Mouse (Mus musculus) MEL-GATA-1-ER (cell line): ENCODE results near the gene Epb41l2.

Source experiments
- DNase-seq: peaks from one replicate; pipeline ENCODE4 v3.0.0-alpha.2; 2012; ENCODE audit warnings: low read depth; ENCODE audit errors: extremely low read depth

The Epb41l2 gene

DNA sequence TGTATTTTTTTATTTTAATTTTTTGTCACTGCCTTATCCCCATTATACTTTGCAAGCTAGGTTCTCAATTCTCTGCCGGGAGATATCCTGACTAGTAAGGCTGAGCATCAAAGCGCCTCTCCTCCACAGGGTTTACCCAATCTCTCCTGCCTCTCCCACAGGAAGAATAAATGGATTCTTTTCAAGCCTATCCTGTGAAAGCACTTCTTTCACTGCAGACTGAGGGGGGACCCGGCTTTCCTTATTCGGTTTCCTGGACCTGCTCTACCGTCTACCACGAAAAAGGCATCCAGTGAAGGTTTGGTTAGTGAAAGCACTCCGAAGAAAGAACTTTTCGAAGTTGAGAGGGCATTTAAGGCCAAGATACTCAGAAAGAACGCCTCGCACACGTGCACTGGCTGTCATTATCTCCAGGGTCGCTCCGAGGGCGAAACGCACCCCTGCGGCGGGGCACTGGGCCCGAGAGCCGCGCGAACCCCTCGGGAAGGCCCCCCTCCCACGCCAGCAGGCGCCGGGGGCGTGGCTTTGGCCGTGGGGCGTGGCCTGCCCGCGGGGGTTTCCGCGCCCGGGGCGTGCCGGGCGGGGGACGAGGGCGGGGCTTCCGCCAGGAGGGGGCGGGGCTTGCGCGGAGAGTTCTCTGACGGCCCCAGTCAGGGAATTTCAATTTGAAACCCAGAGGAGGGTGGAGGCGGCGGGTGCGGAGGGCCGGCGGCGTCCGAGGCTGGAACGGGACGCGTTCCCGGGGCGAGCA lies at the start of gene Epb41l2:
Epb41l2 (plus strand) TSS at position 591 of the 751 bp plus-strand sequence.
- peak; percentile 43 for DNase-seq

DNA sequence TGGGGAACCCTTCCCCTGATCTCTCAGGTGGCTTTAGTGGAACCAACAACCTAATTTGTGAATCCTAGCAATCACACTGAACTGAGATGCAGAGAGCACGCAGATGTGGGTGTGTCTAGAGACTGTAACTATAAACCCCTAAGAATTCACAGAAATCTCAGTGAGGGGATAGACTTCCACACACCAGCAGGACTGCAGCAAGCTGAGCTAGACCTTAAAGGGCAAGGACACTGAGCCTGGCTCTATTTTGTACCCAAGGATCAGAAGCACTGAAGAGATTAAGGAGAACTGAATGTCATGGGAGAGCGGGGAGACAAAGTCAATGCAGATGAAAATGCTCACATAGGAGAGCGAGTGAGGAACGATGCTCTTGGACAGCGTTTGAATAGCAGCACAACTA lies 49.6 kb upstream of the Epb41l2 start:
- no peak for DNase-seq

DNA sequence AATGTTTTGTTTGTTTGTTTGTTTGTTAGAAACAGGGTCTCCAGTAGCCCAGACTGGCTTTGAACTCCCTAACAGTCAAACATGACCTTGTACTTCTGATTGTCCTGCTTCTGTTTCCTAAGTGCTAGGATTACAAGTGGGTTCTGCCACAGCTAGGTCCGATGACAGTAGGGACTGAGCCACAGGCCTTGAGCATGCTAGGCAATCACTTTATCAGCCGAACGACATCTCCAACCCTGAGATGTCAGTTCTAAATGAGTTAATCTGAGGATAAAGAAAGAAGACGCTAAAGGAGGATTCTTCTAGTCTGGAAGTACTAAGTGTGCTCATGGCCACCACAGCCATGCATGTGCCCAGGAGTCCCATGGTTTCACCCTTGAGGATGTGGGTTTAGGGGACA lies 48.9 kb upstream of the Epb41l2 start:
- DNase-seq = no peak

DNA sequence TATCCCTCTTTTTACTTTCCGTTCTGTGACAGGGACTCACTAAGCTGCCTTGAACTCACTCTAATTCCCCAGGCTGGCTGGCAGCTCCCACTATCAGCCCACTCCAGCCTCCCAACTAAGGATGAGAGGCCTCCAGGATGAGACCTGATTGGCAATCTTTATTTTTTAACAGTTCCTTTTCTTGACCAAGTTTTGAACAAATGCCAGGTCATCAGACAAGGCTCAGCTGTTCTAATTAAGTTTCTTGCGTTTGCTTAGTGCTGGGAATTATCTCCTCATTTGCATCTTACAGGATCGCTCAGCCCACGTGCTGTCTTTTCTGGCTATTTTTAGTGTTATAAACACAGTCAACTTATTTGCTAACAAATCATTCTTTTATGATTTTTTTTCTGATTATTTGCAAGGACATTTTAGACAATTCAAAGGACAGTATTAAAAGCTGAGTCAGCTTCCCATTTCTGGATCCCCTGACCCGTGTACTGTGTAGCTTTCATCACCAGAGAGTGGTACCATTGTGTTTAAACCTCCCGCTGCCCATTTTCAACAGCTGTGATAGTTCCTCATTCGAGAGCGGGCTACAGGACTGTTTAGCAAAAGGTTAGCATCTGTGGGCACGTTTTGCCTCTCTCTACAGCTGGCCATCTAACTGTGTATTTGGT lies 47.9 kb upstream of the Epb41l2 start:
- DNase-seq = no peak

DNA sequence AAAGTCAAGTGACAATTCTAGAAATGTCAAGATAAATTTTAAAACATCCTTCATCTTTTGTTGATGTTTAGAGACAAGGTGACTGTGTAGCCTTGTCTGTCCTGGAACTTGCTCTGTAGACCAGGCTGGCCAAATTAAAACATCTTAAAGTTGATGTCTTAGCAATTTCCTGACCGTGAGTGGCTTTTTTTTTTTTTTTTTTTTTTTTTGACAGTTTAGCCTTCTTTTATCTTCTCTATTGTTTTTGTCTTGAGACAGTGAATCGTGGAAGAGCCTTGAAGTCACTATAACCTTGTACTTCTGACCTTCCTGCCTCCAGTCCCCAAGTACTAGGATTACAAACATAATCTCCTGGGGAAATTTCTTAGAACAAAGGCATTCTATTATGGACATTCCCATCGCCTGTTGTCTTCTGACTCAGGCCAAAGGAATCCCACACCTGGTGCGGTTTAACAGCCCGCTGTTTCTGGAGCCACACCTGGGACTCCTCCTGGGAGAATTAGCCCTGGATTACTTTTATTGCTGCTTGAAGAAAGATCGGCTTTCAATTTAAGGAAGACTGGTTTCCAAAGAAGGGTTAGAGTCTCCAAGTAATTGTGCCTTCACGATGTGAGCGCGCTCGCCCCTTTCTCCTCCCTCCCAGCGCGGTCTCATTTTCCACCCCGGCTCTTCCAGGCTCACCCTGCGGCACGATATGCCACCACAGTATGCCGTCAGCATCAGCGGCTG lies 45.6 kb upstream of the Epb41l2 start:
- DNase-seq = no peak

DNA sequence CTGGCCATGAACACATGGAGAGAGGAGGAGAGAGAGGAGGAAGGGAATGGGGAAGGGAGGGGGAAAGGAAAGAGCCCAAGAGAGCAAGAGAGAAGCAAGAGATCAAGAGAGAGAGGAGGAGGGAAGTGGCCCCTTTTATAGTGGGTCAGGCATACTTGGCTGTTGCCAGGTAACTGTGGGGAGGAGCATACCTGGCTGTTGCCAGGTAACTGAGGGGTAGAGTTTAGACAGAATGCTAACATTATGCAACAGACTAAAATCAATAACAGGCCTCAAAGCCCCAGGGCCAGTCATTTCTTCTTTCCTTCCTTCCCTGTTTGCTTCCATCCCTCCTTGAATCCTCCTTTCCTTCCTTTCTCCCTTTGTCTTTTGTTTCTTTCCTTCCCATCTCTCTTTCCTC lies 41.9 kb upstream of the Epb41l2 start:
- DNase-seq = no peak

DNA sequence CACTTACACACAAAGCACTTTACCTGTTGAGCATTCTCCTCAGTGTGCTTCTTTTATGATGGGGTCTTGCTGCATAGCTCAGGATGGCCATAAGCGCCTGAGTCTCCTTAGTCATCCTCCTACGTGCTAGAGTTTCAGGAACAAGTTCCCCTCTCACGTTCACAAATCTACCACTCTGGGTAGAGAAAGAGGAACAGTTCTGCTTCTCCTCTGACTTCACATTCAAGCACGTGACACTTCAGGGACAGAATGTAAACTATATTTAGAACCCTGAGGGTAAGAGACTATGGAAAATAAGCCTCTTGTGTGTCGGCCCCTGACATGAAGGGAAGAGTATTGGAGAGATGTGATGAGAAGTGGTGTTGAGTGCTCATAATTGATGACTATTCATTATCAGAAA lies 41.2 kb upstream of the Epb41l2 start:
- peak; percentile 81 for DNase-seq

- DNase-seq = no peak
Measured at GRCm38 (mm10) chr10:25319531-25319930, 40.1 kb upstream of the Epb41l2 start.

GRCm38 (mm10) chr10:25321198-25321597 lies 38.4 kb upstream of the Epb41l2 start:
- no peak for DNase-seq

DNA sequence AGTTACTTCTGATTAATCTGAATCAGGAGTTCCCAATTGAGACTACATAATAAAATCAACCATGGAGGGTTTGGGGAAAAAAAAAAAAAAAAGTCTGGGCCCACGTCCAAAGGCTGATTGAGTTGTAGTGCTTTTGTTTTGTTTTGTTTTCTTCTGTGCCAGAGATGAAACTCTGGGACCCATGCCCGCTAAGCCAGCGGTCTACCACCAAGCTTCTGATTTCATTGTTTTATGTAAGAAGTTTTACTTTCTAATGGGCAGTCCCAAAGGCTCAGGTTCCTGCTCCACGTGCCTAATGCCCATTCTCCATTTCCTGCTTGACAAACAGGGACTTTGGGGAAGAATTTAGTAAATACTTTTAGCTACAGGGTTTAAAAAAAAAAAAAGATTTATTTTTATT lies 33.9 kb upstream of the Epb41l2 start:
- DNase-seq = no peak

DNA sequence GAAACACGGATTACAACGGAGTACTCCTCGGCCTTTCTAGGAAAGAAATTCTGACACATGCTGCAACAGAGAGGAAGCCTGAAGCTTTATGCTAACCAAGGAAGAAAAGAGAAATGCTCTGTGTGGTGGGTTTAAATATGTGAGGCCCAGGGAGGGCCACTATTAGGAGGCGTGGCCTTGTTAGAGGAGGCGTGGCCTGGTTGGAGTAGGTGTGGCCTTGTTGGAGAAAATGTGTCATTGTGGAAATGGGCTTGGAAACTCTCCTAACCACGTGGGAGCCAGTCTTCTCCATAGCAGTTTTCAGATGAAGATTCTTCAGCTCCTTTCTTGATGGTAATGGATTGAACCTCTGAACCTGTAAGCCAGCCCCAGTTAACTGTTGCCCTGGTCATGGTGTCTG lies 32.1 kb upstream of the Epb41l2 start:
- DNase-seq = no peak

- DNase-seq = no peak
Measured at GRCm38 (mm10) chr10:25330094-25330493, 29.5 kb upstream of the Epb41l2 start.

DNA sequence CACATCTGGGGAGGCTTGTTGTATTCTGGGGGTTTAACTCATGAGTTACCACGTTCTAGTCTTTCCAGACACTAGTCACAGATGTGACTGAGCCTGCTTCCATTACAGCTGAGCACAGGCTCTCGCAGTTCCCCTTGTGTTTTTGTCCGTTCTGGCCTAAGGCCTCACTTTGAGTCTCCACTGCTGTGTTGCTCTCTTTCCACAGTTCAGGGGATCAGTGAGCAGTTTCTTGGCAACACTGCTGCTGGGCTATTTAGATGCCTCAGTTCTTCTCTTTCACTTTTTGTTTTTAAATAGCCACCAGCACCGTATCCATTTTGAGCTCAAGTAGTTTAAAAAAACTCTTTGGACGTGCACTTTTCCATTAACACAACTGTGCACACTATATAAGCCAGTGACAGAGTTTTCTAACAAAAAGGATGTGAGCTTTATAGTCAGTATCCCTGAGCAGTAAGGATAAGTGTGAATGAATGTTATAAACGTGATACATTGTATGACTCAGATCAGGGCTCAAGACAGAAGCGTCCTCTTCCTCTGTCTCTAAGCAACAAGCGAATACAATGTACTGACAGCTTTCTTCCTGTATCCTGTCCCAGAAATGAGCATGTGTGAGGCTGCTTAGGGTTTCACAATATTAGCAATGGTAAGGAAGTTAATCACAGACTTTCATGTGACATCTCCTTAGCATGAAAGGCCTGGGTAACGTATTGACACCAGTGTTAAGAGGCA lies 28.1 kb upstream of the Epb41l2 start:
- DNase-seq = no peak

- no peak for DNase-seq
Measured at GRCm38 (mm10) chr10:25333390-25334079, 26.1 kb upstream of the Epb41l2 start.

- no peak for DNase-seq
Measured at GRCm38 (mm10) chr10:25340675-25341074, 18.9 kb upstream of the Epb41l2 start.

DNA sequence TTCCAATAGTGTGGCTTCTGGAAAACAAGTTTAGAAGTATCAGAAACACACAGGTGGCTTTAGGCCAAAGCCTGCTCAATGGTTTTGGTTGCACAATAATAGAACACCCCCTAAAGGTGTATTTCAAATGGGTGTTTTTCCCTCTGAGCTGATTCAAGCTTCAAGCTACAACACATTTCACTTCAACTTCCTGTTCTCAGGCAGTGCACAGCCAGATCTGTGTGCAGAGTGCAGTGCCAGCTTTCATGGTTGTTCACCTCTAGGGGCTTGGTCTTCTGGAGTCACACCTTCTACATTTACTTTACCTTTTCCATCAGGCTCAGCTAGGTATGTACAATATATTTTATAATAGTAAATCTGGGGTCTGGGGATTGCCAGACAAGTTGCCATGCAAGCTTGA lies 16.8 kb upstream of the Epb41l2 start:
- no peak for DNase-seq

GRCm38 (mm10) chr10:25353941-25354340 lies 5.7 kb upstream of the Epb41l2 start:
- no peak for DNase-seq

DNA sequence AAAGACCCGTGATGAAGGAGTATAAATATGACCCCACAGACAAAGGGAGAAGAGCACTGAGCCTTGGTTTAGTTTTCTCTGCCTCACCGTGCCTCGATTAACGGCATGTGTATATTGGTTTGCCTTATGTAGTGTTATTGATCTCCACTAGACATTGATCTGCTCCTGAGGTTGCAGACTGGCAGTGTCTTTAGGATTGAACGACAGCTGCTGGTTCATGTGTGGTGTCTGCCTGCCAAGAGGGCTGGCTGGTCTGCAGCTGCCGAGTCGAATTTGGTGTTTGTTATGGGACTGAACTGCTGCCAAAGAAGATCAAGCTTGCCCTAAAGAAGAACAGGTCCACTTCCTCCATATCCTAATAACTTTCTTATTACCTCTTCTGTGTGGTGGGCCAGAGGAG lies 5.2 kb upstream of the Epb41l2 start:
- DNase-seq = no peak

GRCm38 (mm10) chr10:25359959-25360811 lies 587 bp downstream of the Epb41l2 start:
- no peak for DNase-seq

- DNase-seq = no peak
Measured at GRCm38 (mm10) chr10:25362235-25362634, 2.6 kb downstream of the Epb41l2 start.
